Mouse (Mus musculus) forebrain, embryonic 11.5 days (tissue): ENCODE measurements at regions not wholly inside any gene's neighbourhood (a gene's known extent, or its start where the extent isn't known, plus 50 kb on each side); places are given as distances from the start of the nearest gene placed in this dataset.

Source experiments
- ATAC-seq: fragments of 200-750 bp; cut with Nextera tagmentation; replicated peaks from 2 replicates; pipeline ENCODE4 v1.8.0; 2017; ENCODE audit warnings: moderate TSS enrichment; ENCODE audit not compliant: low FRiP score
- DNase-seq: peaks from one replicate; pipeline ENCODE4 v3.0.0-alpha.2; 2017; ENCODE audit warnings: low spot score
- H3K27ac ChIP-seq: fragments of 300-500 bp; sonication (generic); 2 replicates; pipeline ENCODE4 v1.5.1; 2014; ENCODE audit warnings: low read depth, low read length
- H3K27me3 ChIP-seq: fragments of 300-500 bp; sonication (generic); 2 replicates; pipeline ENCODE4 v1.6.1; 2014; ENCODE audit warnings: mild to moderate bottlenecking, low read length, mixed read lengths; ENCODE audit not compliant: control insufficient read depth, insufficient read depth
- H3K36me3 ChIP-seq: fragments of 300-500 bp; sonication (generic); 2 replicates; pipeline ENCODE4 v1.6.1; 2014; ENCODE audit warnings: mild to moderate bottlenecking, low read length, moderate library complexity, mixed read lengths; ENCODE audit not compliant: control insufficient read depth, insufficient read depth
- H3K4me1 ChIP-seq: fragments of 300-500 bp; sonication (generic); replicated peaks from 2 replicates; pipeline ENCODE4 v1.6.1; 2014; ENCODE audit warnings: low read length, mixed read lengths; ENCODE audit not compliant: control insufficient read depth, insufficient read depth
- H3K4me2 ChIP-seq: fragments of 300-500 bp; sonication (generic); 2 replicates; pipeline ENCODE4 v1.6.1; 2014; ENCODE audit warnings: low read depth, mild to moderate bottlenecking, low read length, moderate library complexity, mixed read lengths; ENCODE audit not compliant: severe bottlenecking
- H3K4me3 ChIP-seq: fragments of 300-500 bp; sonication (generic); 2 replicates; pipeline ENCODE4 v1.5.1; 2014; ENCODE audit warnings: low read depth, low read length
- H3K9ac ChIP-seq: fragments of 300-500 bp; sonication (generic); 2 replicates; pipeline ENCODE4 v1.6.1; 2014; ENCODE audit warnings: low read length
- H3K9me3 ChIP-seq: fragments of 300-500 bp; sonication (generic); 2 replicates; pipeline ENCODE4 v1.6.1; 2016; ENCODE audit warnings: low read length, mixed read lengths; ENCODE audit not compliant: control insufficient read depth
- WGBS: fragments of 180-500 bp; shearing (Covaris S2); extraction: QIAGEN DNeasy Blood & Tissue Kit; methylation state at CpG from one replicate; pipeline ENCODE4 v1.1.7; 2014; 5-methylcytosine and 5-hydroxymethylcytosine counted together

DNA sequence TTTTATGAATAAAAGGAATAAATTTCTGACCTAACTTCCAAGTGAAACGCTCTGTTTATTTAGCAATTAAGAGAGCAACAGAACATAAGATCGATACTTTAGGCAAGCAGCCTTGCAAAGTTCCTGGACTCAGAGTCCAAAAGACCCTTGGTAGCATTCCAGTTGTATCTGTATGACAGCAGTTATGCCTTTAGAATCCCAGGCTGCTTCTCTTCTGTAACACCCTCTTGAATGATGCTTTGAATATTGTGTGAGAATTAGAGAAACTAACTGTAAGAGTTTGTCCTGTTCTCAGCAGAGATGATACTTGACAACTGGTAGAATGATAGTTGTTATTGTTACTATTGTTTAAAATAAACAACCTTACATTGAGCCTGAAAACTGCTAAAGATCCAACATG, 148.2 kb upstream of the Thbs1 start:
- Histone ChIP-seq H3K27ac (no peak overlapping the region), H3K36me3 (no peaks in the 10 kb centered on the region), H3K4me2 (no peak overlapping the region), H3K27me3 (no peaks in the 10 kb centered on the region), H3K4me1 (no peaks in the 10 kb centered on the region; the same call in 1 of the 2 replicates), H3K9ac (no peak overlapping the region), H3K4me3 (no peak overlapping the region), H3K9me3 (no peaks in the 10 kb centered on the region)
- DNase-seq (no peak), ATAC-seq (no peak)
- WGBS: 92% methylated on average over 2 of the region's 2 CpGs

DNA sequence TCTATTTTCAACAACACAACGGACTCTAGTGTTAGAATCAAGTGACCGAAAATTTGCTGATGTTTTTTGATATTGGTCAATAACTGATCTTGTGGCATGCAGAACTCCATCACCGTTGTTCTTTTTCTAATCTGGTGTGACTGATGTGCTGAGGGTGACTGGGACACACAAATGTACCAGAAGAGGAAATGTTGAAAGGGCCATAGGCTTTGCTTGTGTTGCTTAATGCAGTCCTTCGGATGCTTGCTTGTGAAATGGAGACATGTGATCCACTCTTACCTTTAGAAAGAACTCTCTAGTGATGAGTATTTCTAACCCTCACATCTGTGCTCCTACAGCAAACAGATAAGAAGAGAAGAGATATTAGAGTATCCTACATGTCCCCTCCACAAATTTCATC, 145.9 kb upstream of the Thbs1 start:
- H3K9me3 ChIP-seq: no peaks in the 10 kb centered on the region
- no peaks in the 10 kb centered on the region; the same call in 1 of the 2 replicates for H3K4me1 ChIP-seq
- no peaks in the 10 kb centered on the region for H3K27me3 ChIP-seq
- no peak overlapping the region for H3K9ac ChIP-seq
- H3K4me2 ChIP-seq: no peak overlapping the region
- ATAC-seq: no peak
- WGBS: 94% methylated on average over 4 of the region's 4 CpGs
- no peaks in the 10 kb centered on the region for H3K36me3 ChIP-seq
- H3K4me3 ChIP-seq: no peak overlapping the region
- no peak for DNase-seq
- no peak overlapping the region for H3K27ac ChIP-seq

DNA sequence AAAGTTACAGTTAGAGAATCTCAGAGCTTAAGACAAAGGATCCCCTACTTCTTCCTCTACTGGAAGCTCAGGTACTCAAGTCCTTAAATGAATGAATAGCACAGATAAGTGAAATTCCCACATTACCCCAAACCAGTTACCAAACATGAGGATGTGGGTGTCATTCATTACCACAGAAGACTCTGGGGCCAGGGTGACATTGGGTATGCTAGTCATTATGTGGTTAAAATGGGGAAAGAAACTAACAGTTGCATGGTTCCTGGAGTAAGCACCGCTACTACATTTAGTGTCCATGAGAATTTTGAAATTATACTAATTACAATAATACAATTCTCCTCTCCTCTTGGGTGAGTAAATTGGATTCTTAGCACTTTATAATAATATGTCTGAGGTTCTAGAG, 142.9 kb upstream of the Thbs1 start:
- 94% methylated on average over 1 of the region's 1 CpGs for WGBS
- Histone ChIP-seq H3K4me2 (no peak overlapping the region), H3K9me3 (no peaks in the 10 kb centered on the region), H3K4me1 (no peaks in the 10 kb centered on the region), H3K36me3 (no peaks in the 10 kb centered on the region), H3K4me3 (no peak overlapping the region), H3K27ac (no peak overlapping the region), H3K9ac (no peak overlapping the region), H3K27me3 (no peaks in the 10 kb centered on the region)
- DNase-seq (no peak), ATAC-seq (no peak)

DNA sequence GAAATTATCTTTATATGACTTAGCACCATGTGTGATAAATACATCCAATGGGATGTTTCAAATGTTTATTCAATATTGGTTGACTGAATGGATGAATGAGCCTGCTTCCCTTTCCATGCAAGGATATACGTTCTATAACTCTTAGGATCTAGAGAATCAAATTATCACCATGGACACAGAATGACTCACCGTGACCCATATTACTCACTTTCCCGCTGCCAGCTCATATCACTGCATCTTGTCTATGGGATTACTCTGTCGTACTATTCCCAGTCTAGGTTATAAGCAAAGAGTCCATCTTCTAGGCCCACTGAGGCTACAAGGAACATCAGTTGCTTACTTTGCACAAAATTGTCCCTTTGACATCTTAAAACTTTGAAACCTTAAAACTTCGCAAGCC, 141.0 kb upstream of the Thbs1 start:
- no peaks in the 10 kb centered on the region for H3K27me3 ChIP-seq
- H3K4me2 ChIP-seq: no peak overlapping the region
- no peaks in the 10 kb centered on the region for H3K9me3 ChIP-seq
- WGBS: 93% methylated on average over 5 of the region's 5 CpGs
- no peak for DNase-seq
- no peak overlapping the region for H3K27ac ChIP-seq
- H3K4me3 ChIP-seq: no peak overlapping the region
- H3K4me1 ChIP-seq: no peaks in the 10 kb centered on the region
- ATAC-seq: no peak
- no peaks in the 10 kb centered on the region for H3K36me3 ChIP-seq
- no peak overlapping the region for H3K9ac ChIP-seq

DNA sequence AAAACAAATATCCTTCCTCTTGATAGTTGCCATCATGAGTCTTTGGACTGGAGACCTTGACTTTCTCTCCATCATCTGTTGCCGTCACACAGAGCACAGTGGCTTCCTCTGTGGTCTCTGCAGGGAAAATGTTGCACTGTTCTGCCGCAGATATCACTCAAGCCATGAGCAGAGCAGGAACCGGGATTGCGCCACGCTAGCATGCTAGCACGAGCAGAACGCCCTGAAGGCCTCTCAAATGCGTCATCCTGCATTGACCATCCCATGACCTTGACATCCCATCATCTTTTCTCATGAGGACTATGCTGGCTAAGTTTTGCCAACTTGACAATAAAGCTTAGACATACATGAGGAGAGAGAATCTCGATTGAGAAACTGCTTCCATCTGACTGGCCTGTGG, 134.6 kb upstream of the Thbs1 start:
- Histone ChIP-seq H3K36me3 (no peaks in the 10 kb centered on the region), H3K9me3 (no peaks in the 10 kb centered on the region), H3K27ac (no peak overlapping the region), H3K27me3 (no peaks in the 10 kb centered on the region), H3K4me1 (no peaks in the 10 kb centered on the region), H3K9ac (no peak overlapping the region), H3K4me2 (no peak overlapping the region), H3K4me3 (no peak overlapping the region)
- WGBS: 92% methylated on average over 9 of the region's 9 CpGs
- DNase-seq: no peak
- no peak for ATAC-seq

DNA sequence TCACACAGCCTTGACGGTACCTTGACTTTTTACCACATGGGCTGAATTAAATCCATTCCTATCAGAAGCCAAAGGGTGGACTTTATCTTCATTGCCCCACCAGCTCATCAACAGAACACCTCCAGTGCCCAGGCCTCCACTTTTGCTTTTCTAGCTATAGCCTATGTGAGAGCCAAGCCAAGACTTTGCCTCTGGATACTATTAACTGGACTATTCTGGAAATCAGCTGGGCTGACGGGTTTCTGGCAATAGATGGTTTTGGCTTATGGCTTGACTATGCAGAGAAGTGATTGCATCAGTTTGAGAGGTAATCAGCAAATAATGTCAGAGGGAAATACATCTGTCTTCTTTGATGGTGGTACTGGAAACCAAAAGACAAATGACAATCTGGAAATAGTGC, 130.8 kb upstream of the Thbs1 start:
- Histone ChIP-seq H3K4me1 (no peaks in the 10 kb centered on the region), H3K27ac (no peak overlapping the region), H3K4me3 (no peak overlapping the region), H3K9me3 (no peaks in the 10 kb centered on the region), H3K36me3 (no peaks in the 10 kb centered on the region), H3K9ac (no peak overlapping the region), H3K27me3 (no peaks in the 10 kb centered on the region), H3K4me2 (no peak overlapping the region)
- ATAC-seq (no peak), DNase-seq (no peak)
- WGBS: 81% methylated on average over 2 of the region's 2 CpGs

DNA sequence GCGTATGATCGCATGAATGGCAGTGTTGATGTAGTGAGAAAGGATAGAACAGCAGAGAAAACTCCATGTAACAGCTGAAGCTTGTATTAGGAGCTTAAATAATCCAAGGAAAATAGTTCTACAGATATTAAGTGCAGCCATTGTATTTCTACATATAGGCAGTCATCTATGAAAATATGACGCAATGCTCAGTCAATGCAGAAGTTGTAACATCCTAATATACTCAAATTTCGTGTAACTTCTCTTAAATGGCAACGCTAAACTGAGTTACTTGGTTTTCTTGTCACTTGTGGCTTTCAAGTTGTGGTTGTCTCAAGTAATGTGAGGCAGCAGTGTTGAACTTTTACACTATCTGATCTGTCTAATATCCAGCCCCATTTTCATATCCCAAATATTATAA, 127.1 kb upstream of the Thbs1 start:
- WGBS: 95% methylated on average over 5 of the region's 5 CpGs
- no peaks in the 10 kb centered on the region for H3K4me1 ChIP-seq
- no peaks in the 10 kb centered on the region for H3K27me3 ChIP-seq
- H3K9ac ChIP-seq: no peak overlapping the region
- H3K4me3 ChIP-seq: no peak overlapping the region
- no peaks in the 10 kb centered on the region for H3K9me3 ChIP-seq
- no peaks in the 10 kb centered on the region for H3K36me3 ChIP-seq
- H3K4me2 ChIP-seq: no peak overlapping the region
- DNase-seq: no peak
- ATAC-seq: no peak
- no peak overlapping the region for H3K27ac ChIP-seq

DNA sequence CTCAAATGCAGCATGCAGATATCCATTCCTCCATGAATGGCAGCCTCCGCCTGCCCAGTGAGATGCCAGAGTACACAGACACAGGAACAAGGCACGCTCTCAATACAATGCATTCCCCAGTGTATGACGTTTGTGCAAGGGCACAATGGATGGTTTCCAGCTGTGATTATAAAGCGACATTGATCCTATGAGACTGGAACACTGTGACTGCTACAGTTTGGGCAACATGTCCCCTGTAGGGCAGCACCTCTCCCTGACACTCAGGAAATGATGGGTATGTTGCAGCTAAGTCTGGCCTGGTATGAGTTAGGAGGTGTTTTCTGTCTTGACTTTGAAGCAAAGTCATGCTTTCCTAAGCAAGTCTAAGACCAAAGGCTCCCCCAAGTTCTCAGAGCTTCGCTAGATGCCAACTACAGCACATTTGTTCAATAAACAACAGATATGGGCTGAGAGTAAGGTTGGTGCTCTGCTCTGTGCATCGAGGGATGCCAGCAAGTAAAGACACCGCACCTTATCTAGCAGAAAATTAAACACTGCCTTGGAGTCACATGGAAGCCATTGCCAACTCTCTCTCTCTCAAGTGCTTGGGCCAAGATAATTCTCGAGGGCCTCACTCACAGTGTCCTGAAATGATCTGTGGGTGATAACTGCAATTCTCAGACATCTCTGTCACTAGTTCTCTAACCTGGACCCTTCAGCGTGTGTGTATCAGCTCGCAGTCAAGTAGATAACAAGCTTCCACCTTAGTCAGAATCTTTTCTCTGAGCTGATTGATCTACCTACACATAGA, 124.1 kb upstream of the Thbs1 start:
- Histone ChIP-seq H3K4me2 (no peak overlapping the region), H3K27ac (no peak overlapping the region), H3K4me3 (no peak overlapping the region), H3K9me3 (no peaks in the 10 kb centered on the region), H3K27me3 (no peaks in the 10 kb centered on the region), H3K4me1 (no peaks in the 10 kb centered on the region), H3K9ac (no peak overlapping the region), H3K36me3 (no peaks in the 10 kb centered on the region)
- DNase-seq (no peak), ATAC-seq (no peak)
- WGBS: 75% methylated on average over 10 of the region's 10 CpGs

DNA sequence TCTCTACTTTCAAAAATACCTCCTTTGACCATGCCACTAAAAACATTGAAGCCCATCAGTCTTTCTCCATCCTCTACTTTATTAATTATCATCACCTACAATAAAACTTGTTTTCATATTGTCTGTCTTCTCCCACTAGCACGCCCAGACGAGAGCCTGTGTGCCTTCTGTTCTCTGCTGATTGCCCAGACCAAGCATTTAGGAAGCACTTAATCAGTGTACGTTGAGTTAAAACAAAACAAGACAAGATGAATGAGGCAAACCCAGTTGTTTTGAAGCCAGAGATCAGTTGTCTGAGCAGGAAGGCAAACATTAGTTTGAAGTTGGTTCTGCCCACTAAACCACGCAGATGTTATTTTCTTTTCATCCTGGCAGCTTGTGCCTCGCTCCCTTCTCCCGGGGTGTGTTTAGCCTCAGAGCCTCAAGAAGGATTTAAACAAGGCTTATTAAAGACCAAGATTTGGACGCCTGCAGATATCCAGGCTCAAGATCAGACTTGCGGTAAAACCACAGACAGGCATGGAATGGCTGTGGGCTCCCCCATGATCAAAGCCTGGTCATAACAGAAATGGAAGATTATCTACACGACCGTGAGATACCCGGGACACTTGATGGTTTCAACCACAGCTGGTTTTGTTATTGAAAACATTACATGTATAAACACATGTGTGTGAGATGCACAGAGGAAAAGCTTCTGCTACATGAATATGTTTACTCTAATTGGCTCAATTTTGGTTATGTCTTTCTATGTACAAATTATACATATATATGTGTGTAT, 123.1 kb upstream of the Thbs1 start:
- Histone ChIP-seq H3K9ac (no peak overlapping the region), H3K27me3 (no peaks in the 10 kb centered on the region), H3K4me2 (no peak overlapping the region), H3K9me3 (no peaks in the 10 kb centered on the region), H3K4me1 (no peaks in the 10 kb centered on the region), H3K4me3 (no peak overlapping the region), H3K36me3 (no peaks in the 10 kb centered on the region), H3K27ac (no peak overlapping the region)
- WGBS: 83% methylated on average over 11 of the region's 11 CpGs
- DNase-seq (no peak), ATAC-seq (no peak)
